Mouse (Mus musculus) embryonic facial prominence, embryonic 12.5 days (tissue): Measurements from ENCODE around the gene Atad5. TPM values are rescaled to one million over a fixed set of nuclear protein-coding genes. Genes with fewer than 3 reads are reported as not detected.
"Not testable (repeated sequence)": the region's sequence is repeated elsewhere in the genome, so short reads cannot be mapped to it uniquely, and the experiment has no call there.

Experiments
- ATAC-seq: fragments of 200-750 bp; cut with Nextera tagmentation; 2 replicates; pipeline ENCODE4 v1.8.0; 2017; ENCODE audit not compliant: insufficient number of reproducible peaks, insufficient read depth, low FRiP score, low TSS enrichment
- H3K27ac ChIP-seq: fragments of 300-500 bp; sonication (generic); 2 replicates; pipeline ENCODE4 v1.5.1; 2016; ENCODE audit warnings: mild to moderate bottlenecking
- H3K27me3 ChIP-seq: fragments of 300-500 bp; sonication (generic); 2 replicates; pipeline ENCODE4 v1.6.1; 2016; ENCODE audit warnings: mild to moderate bottlenecking, moderate library complexity
- H3K36me3 ChIP-seq: fragments of 300-500 bp; sonication (generic); 2 replicates; pipeline ENCODE4 v1.6.1; 2016; ENCODE audit warnings: mild to moderate bottlenecking
- H3K4me1 ChIP-seq: fragments of 300-500 bp; sonication (generic); 2 replicates; pipeline ENCODE4 v1.6.1; 2016
- H3K4me2 ChIP-seq: fragments of 300-500 bp; sonication (generic); replicated peaks from 2 replicates; pipeline ENCODE4 v1.6.1; 2016; ENCODE audit warnings: mild to moderate bottlenecking, moderate library complexity
- H3K4me3 ChIP-seq: fragments of 300-500 bp; sonication (generic); 2 replicates; pipeline ENCODE4 v1.5.1; 2016; ENCODE audit warnings: mild to moderate bottlenecking
- H3K9ac ChIP-seq: fragments of 300-500 bp; sonication (generic); 2 replicates; pipeline ENCODE4 v1.6.1; 2016; ENCODE audit warnings: mild to moderate bottlenecking, moderate library complexity
- H3K9me3 ChIP-seq: fragments of 300-500 bp; sonication (generic); 2 replicates; pipeline ENCODE4 v1.6.1; 2016; ENCODE audit warnings: mild to moderate bottlenecking, moderate library complexity
- WGBS: fragments of 180-500 bp; shearing (Covaris S2); methylation state at CpG from one replicate; pipeline ENCODE4 v1.1.7; 2016; 5-methylcytosine and 5-hydroxymethylcytosine counted together
- polyA plus RNA-seq: library from polyadenylated mRNA; unstranded; fragments of >200 nt; fragmentation: Nextera tagmentation; extraction: Ambion mirVana; gene quantifications from 2 replicates; pipeline ENCODE4 v1.2.1, GENCODE M21; 2016

The Atad5 gene
- polyA plus RNA-seq, 1 experiment from 2014 or later = 16.0 TPM

GRCm38 (mm10) chr11:80169629-80170028 is 80.4 kb downstream of the Atad5 start:
- no peaks in the 10 kb centered on the region for H3K36me3 ChIP-seq
- no peak overlapping the region for H3K4me2 ChIP-seq
- no peak overlapping the region for H3K27ac ChIP-seq
- no peak overlapping the region for H3K4me3 ChIP-seq
- WGBS = 84% methylated on average over 3 of the region's 3 CpGs
- H3K9me3 ChIP-seq = no peaks in the 10 kb centered on the region
- H3K9ac ChIP-seq = no peak overlapping the region
- H3K27me3 ChIP-seq = no peaks in the 10 kb centered on the region
- no peak for ATAC-seq
- no peaks in the 10 kb centered on the region for H3K4me1 ChIP-seq

DNA sequence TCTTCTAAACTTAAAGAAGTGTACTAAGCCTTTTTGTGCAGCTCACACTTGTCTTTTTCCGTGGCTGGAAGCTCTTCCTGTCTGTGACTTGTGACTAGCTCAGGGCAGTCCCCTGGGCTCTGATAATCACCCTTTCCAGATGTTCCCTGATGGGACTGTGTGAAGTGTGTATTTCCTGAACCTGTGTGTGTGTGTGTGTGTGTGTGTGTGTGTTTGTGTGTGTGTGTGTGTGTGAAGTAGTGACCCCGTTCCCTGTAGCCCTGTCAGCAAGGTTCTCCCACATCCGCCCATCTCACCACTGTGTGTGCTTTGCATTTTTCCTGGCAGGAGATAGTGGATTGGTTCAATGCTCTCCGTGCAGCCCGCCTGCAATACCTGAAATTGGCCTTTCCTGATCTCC is 81.2 kb downstream of the Atad5 start:
- no peak overlapping the region for H3K27ac ChIP-seq
- WGBS = 60% methylated on average over 5 of the region's 5 CpGs
- H3K4me2 ChIP-seq = no peak overlapping the region
- no peak overlapping the region for H3K4me3 ChIP-seq
- no peaks in the 10 kb centered on the region for H3K27me3 ChIP-seq
- no peak for ATAC-seq
- no peaks in the 10 kb centered on the region for H3K4me1 ChIP-seq
- H3K9me3 ChIP-seq = no peaks in the 10 kb centered on the region
- no peak overlapping the region for H3K9ac ChIP-seq
- H3K36me3 ChIP-seq = no peaks in the 10 kb centered on the region

DNA sequence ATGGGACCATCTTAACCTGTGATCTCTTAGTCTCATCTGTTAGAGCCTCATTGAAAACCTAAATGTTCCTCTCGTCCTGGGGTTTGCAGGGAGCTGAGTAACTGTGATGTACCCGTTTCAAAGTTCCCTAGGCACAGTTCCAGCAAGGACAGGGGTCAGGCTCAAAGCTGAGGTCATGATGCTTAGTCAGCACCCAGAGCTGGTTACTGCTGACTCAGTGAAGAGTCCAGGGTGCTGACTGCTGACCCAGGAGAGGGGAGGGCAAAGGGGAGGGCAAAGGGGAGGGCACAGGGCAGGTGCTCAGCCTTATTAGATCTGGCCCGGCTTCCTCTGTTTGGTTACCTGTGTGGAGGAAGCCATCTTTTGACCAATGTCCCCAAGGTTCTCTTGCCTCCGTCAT is 82.7 kb downstream of the Atad5 start:
- H3K4me3 ChIP-seq = no peak overlapping the region
- WGBS = 64% methylated on average over 4 of the region's 4 CpGs
- H3K27ac ChIP-seq = no peak overlapping the region
- H3K9me3 ChIP-seq = no peaks in the 10 kb centered on the region
- H3K4me1 ChIP-seq = no peaks in the 10 kb centered on the region
- H3K9ac ChIP-seq = no peak overlapping the region
- no peak for ATAC-seq
- no peak overlapping the region for H3K4me2 ChIP-seq
- H3K27me3 ChIP-seq = no peaks in the 10 kb centered on the region
- no peaks in the 10 kb centered on the region for H3K36me3 ChIP-seq

DNA sequence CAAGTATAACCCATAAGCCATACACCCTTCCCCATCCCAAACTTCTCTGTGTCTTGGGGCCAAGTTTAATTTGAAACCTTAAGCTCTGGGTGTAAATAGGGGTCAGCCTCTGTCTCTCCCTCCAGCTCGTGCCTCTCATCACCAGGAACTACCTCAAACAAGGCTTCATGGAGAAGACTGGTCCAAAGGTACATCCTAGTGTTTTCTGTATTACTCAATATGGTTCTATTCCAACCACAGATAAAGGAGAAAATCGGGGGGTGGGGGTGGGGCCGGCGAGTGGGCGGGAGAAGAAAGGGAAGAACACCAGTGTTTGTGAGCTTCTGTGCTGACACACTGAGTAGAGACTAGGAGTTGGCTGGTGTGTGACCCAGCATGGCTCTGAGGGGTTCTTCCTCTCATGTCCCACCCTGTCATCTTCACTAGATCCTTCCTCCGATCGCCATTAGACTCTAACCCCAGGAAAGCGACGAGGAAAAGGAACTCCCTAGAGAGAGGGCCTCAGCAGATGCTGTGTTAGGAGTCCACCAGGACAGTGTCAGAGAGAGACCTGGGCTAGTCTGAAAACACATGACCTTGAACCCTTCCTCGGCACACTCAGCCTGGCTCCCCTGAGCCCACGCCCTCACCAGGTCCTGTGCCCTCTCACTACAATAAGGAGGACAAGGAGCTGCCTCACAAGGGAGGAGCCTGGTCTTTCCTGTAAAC is 84.9 kb downstream of the Atad5 start:
- Histone ChIP-seq H3K27me3 (no peaks in the 10 kb centered on the region), H3K27ac (no peak overlapping the region), H3K9me3 (no peaks in the 10 kb centered on the region), H3K36me3 (no peaks in the 10 kb centered on the region), H3K4me2 (no peak overlapping the region), H3K9ac (no peak overlapping the region), H3K4me1 (no peaks in the 10 kb centered on the region), H3K4me3 (no peak overlapping the region)
- 74% methylated on average over 11 of the region's 11 CpGs for WGBS
- ATAC-seq = no peak

DNA sequence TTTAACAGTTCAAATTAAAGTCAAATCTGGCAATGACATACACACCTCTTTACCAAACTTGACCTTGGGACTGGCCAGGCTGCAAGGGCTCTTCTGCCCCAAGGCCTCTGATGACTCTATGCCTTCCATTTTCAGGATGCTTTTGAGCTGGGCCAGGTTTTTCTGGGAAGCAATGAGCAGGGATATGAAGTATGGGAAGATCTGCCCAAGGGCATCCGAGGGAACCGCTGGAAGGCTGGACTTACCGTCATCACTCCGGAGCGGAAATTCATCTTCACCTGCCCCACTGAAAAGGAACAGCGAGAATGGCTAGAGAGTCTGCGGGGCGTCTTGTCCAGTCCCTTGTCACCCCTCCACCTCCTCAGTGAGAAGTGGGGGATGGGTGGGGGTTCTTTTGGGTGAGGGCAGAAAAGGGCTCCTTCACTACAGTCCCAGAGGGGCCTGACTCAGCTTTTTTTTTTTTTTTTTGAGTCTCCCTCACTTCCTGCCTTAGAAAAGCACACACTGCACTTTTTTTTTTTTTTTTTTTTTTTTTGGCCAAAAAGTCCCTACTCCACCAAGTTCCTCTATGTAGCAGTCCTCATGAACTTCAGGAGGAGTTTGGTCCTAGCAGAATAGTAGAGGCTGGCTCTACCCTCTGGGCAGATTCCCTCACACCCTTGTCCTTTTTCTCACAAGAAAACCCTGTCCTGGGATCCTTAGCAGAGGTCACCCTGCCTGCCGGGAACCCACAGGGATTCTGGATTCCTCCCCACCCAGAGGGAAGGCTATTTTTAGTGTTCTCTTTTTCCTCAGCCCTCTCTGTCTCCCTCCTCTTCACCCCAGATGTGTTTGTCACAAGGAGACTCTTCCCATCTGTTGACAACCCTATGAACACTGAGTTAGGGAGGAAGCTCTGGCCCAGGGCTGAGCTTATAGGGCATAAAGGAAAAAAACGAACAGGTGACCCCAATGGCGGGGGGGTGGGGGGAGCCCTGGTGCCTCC is 88.0 kb downstream of the Atad5 start:
- Histone ChIP-seq H3K4me1 (no peaks in the 10 kb centered on the region), H3K27ac (no peak overlapping the region), H3K27me3 (no peaks in the 10 kb centered on the region), H3K4me3 (no peak overlapping the region), H3K4me2 (no peak overlapping the region), H3K9ac (no peak overlapping the region), H3K9me3 (no peaks in the 10 kb centered on the region), H3K36me3 (no peaks in the 10 kb centered on the region)
- no peak for ATAC-seq
- WGBS = 73% methylated on average over 11 of the region's 11 CpGs

DNA sequence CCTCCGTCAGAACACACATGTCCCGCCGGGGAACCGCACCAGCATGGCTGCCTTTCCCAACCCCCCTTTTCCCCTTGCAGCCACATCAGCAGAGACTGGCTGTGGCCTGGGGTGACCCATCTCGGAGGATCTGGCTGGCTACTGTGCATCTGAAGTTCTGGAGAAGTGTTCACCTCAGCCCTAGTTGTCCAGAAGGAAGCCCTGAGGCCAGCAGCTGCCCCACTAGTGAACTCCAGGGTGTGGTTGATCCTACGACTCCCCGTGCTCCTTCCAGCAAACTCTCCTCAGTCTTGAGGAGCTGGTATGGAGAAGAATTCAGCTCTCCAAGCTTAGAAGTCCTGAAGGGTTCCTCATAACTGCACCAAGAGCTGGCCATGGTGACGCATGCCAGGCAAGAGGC is 89.1 kb downstream of the Atad5 start:
- no peak overlapping the region for H3K27ac ChIP-seq
- no peaks in the 10 kb centered on the region for H3K9me3 ChIP-seq
- no peak overlapping the region for H3K4me2 ChIP-seq
- no peak for ATAC-seq
- H3K4me3 ChIP-seq = no peak overlapping the region
- H3K27me3 ChIP-seq = no peaks in the 10 kb centered on the region
- H3K9ac ChIP-seq = no peak overlapping the region
- H3K4me1 ChIP-seq = no peaks in the 10 kb centered on the region
- 82% methylated on average over 8 of the region's 8 CpGs for WGBS
- no peaks in the 10 kb centered on the region for H3K36me3 ChIP-seq

DNA sequence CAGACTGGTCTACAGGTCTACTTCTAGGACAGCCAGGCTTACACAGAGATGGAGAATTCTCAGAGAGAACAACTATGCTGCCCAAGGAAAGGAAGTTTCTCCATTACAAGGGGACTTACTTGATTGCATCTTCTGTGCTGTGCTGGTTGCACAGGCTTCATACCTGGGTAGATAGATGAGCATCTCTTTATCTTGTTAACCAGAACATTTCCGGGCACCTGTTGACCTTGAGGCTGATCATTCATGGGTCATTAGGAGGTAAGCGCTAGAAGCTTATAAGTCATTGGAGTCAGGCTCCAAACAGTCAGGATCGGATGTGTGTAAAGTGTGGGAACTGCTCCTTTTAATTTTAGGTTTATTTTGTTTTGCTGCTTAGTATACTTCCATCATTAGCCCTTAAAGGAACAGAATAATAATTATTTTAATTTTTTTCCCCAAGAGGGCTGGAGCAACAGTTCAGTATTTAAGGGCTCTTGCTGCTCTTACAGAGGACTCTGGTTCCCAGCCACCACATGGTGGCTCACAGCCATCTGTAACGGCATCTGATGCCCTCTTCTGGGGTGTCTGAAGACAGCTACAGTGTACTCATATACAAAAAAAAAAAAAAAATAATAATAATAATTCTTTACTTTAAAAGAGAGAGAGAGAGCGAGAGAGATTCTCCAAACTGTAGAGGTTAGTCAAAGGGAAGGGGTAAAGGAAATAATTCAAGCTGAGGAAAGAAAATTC is 92.0 kb downstream of the Atad5 start:
- H3K36me3 ChIP-seq = no peaks in the 10 kb centered on the region
- no peak overlapping the region for H3K9ac ChIP-seq
- H3K27me3 ChIP-seq = no peaks in the 10 kb centered on the region
- H3K9me3 ChIP-seq = no peaks in the 10 kb centered on the region
- no peak overlapping the region for H3K4me2 ChIP-seq
- no peak overlapping the region for H3K27ac ChIP-seq
- H3K4me3 ChIP-seq = no peak overlapping the region
- no peaks in the 10 kb centered on the region; the same call in 1 of the 2 replicates for H3K4me1 ChIP-seq
- 67% methylated on average over 5 of the region's 5 CpGs for WGBS
- ATAC-seq = no peak

- H3K4me1 ChIP-seq, H3K9me3 ChIP-seq, ATAC-seq, H3K36me3 ChIP-seq, H3K27ac ChIP-seq, H3K27me3 ChIP-seq: not testable (repeated sequence)
- Histone ChIP-seq H3K4me2 (peak overlapping the region; percentile 67), H3K9ac (peak overlapping the region; percentile 69), H3K4me3 (peak overlapping the region; percentile 66)
- 44% methylated on average over 12 of the region's 12 CpGs for WGBS
Measured at GRCm38 (mm10) chr11:80183054-80183704, 94.0 kb downstream of the Atad5 start.

DNA sequence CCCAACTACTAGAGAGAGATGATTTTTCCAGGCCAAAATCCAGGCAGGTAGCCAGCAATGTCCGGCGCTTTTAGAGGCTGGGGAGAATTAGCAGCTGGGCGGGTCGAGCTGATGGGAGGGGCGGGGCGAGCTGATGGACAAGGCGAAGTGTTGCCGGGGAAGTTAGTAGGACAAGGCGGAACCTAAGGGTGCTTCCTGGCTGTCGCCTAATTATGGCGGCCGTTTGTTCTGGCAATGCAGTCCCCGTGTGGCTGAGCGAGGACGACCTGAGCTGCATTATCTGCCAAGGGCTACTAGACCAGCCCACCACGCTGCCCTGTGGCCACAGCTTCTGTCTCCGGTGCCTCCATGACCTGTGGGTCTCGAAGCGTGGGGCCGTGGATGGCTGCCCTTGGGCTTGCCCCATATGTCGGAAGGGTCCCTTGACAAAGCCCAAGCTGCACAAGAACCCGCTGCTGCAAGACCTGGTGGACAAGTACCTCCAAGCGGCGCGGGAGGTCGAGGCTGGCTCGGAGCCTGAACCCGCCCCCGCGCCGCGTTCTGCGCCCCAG is 94.6 kb downstream of the Atad5 start, which contains the start of gene Rnf135:
TSS of gene Rnf135 (plus strand) at position 147 of the 551 bp plus-strand sequence.
- H3K9ac ChIP-seq = peak within 1 kb of the TSS; percentile 69
- H3K4me1 ChIP-seq = no peaks in the 10 kb centered on the region; the same call in 1 of the 2 replicates
- H3K27ac ChIP-seq = peak within 1 kb of the TSS; percentile 84
- 1% methylated on average over 33 of the region's 33 CpGs for WGBS
- peak within 1 kb of the TSS; percentile 67 for H3K4me2 ChIP-seq
- H3K9me3 ChIP-seq = no peaks in the 10 kb centered on the region
- no peaks in the 10 kb centered on the region for H3K27me3 ChIP-seq
- peak; percentile 74; the same call in 1 of the 2 replicates for ATAC-seq
- H3K36me3 ChIP-seq = no peaks in the 10 kb centered on the region
- peak within 1 kb of the TSS; percentile 66 for H3K4me3 ChIP-seq

DNA sequence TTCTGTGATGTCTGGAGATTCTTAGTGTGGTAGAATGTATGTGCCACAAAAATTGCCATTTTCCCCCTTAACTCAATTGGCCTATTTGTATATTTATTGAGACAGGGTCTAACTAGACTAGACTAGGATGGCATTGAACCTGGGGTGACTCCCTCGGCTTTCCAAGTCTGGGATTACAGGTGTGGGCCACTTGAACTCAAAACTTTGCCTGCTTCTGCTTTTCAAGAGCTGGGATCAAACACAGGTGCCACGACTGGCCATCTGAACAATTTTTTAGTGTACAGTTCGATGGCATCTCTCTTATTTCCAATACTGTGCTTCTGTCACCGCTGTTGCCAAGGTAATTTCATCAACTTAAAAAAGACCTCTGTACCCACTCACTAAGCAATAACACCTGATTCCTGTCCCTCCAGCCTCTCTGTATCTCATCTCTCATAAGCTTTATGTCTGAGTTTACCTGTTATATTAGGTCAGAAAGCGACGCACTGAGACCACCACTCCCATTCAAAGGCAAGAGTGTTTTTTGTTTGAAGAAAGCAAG is 95.4 kb downstream of the Atad5 start:
- H3K27me3 ChIP-seq = no peaks in the 10 kb centered on the region
- no peaks in the 10 kb centered on the region for H3K9me3 ChIP-seq
- no peak for ATAC-seq
- 0 out of 2 replicates have a peak overlapping the region, but pooled peaks have one; percentile 69 for H3K9ac ChIP-seq
- H3K27ac ChIP-seq = no peak overlapping the region
- H3K4me2 ChIP-seq = peak overlapping the region; percentile 67
- peak overlapping the region; percentile 66 for H3K4me3 ChIP-seq
- H3K4me1 ChIP-seq = no peaks in the 10 kb centered on the region; the same call in 1 of the 2 replicates
- WGBS = 85% methylated on average over 6 of the region's 6 CpGs
- no peaks in the 10 kb centered on the region for H3K36me3 ChIP-seq
